Mouse (Mus musculus): Measurements from ENCODE around the gene Crtc3.

Gene Crtc3

DNA sequence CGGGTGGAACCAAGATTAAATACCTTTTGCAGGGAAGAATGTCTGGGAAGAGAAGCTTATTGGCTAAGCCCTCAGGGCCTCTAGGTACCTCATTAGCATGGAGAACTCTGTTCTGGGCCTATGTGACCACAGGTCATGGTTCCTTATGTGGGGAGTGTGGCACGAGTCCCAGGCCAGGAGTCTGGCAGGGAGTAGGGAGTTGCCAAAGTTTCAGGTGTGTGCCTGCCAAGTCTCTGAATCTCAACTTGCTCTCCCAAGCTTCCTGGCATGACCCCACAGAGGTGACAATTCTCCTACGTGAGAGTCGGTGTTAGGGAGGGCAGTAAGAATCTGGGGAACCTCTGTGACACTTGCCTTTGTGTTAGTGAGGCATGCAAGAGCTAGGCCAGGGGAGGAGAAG is 131.5 kb downstream of the Crtc3 start:
- in situ Hi-C loops (cut with MboI, MseI): no loop called here

DNA sequence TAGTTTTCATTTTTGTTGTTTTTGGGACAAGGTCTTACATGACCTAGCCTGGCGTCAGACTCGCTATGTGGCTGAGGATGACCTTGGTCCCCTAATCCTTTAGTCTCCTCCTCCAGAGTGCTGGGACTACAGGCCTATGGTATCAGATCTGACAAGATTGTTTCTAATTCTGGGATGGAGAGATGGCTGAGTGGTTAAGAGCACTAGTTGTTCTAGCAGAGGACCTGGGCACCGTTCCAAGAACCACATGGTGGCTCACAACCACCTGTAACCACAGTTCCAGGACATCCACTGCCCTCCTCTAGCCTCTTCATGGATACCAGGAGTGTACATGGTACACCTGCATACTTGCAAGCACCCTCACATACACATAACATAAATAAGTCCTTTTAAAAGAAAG is 132.5 kb downstream of the Crtc3 start:
- in situ Hi-C loops (cut with MboI, MseI): no loop called here

DNA sequence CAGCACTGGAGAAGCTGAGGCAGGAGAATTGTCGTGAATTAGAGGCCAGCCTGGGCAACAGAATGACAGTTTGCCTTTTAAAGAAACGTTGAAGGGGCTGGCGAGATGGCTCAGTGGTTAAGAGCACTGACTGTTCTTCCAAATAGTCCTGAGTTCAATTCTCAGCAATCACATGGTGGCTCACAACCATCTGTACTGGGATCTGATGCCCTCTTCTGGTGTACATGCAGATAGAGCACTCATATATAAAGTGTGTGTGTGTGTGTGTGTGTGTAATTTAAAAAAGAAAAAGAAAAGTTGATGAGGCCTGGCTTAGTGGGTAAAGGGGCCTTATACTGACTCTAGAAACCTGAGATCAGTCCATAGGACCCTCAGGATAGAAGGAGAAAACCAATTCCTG is 133.5 kb downstream of the Crtc3 start:
- in situ Hi-C loops (cut with MboI, MseI): no loop called here

DNA sequence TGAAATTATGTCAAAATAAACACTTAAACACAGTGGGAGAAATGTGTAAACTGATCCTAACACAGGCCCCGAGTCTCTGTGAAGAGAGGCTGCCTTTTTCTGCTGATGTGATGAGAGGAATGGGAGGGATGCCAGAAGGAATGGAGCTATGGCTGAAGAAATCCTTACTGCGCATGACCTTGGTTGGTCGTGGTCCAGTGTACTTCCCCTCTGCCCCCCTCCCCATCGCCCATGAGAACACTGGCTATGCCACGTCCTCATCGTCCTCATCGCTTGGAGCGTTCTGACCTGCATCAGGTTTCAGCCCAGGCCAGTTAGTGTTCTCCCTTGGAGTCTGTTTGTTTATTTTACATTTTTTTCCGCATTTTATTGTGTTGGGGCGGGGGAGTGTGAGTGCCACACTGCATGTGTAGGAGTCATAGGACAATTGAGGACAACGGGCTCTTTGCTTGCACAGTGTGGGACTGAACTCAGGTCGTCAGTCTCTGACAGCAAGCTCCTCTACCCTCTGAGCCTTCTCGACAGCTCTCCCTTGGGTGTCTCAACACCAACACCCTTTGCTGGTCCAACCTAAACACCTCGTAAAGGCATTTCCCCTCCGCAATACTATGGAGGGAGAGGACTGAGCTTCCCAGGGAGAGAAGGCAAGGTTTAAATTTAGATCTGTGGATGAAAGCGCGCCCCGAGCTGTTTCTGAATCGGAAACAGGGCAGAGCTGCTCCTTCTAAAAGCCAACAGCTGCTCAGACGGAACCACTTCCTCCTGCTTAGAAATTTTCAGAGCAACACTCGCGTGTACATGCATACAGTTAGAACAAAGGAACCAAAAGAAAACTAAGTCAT is 134.3 kb downstream of the Crtc3 start:
- in situ Hi-C loops (cut with MboI, MseI): no loop called here

DNA sequence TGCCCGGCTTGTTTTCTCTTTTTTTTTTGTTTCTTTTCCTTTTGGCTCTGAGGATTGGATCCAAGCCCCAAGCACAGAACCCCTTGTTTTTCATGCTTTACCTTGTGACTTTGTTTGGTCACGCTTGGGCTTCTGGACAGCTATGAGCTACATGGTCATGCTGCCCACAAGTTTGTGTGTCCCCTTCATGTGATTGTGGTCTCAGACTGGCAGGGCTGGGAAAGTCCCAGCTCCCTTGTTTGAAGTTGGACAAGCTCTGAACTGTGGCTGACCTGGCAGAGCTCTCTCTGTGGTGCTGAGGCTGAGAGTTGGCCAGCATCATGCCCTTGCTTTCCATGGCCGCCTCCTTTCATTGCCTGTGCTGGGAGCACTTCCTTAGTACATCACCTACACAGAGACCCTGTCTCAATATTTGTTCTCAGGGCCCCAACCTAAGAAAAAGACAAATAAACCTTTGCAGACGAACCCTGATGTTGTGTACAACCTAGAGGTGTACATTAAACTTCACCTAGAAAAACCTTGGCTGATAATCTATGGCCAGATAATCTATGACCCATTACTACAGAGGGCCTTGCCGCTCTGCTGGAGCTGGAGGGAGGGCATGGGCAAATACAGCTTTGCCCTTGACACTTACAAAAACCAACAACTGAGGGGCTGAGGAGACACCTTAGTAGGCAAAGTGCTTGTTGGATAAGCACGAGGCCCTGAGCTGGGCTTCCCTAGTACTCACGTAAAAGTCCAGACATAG is 140.0 kb downstream of the Crtc3 start:
- in situ Hi-C loops (cut with MboI, MseI): no loop called here

DNA sequence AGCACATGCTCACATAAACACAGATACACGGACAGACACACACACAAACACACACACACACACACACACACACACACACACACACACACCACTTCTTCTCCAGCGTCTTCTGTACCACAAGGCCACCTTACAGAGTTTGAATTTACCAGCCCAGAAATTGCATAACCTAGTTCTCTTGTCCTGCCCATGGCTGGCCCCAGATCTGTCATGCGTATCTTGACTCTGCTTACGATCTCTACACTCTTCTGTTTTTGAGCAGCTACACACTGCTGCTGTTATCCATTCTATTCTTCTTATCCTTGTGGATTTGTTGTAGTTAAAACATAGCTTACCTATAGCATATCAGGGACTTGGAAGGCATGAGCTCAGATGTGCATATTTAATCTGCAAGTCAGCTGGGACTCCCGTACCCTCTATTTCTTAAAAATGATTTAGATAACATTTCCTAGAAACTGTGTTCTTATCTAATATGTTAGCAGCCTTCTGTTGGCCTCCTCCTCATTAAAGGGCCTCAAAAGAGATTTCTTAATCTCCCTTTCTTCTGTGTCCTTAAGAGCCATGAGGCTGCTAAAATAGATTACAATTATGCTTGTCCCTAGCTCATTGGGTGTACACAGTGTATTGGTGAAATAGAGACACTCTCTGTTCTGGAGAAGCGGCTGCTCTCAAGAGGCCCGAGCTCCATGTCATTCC is 146.4 kb downstream of the Crtc3 start:
- in situ Hi-C loops (cut with MboI, MseI): no loop called here

DNA sequence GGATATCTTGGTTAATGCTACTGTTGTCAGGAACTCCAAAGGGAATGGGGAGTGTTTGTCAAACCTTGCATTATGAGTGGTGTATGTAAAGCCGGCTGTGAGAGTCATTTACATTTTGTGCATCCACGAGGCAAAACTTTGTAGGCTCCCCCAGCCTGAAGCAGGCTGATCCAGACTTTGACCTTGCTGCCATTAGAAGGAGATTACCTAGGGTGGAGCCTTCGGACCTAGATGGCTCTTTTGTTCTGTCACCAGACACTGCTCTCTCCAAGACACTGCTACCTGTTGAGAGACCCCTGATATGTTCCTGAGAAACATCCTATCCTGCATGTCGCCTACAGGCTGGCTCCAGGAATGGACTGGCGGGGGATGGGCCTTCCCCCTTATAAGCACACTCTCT is 149.1 kb downstream of the Crtc3 start:
- in situ Hi-C loops (cut with MboI, MseI): no loop called here

Data from T-helper 1 cell (primary cell).